Mouse (Mus musculus) forebrain, embryonic 13.5 days (tissue): ENCODE measurements at regions not wholly inside any gene's neighbourhood (a gene's known extent, or its start where the extent isn't known, plus 50 kb on each side); places are given as distances from the start of the nearest gene placed in this dataset.
"Not testable (repeated sequence)": the region's sequence is repeated elsewhere in the genome, so short reads cannot be mapped to it uniquely, and the experiment has no call there.

Experiments
- ATAC-seq: fragments of 200-750 bp; cut with Nextera tagmentation; 2 replicates; pipeline ENCODE4 v1.8.0; 2017
- H3K27ac ChIP-seq: fragments of 300-500 bp; sonication (generic); 2 replicates; pipeline ENCODE4 v1.5.1; 2015; ENCODE audit warnings: inconsistent platforms, mild to moderate bottlenecking, moderate library complexity
- H3K27me3 ChIP-seq: fragments of 300-500 bp; sonication (generic); 2 replicates; pipeline ENCODE4 v1.6.1; 2015; ENCODE audit warnings: mild to moderate bottlenecking, inconsistent platforms
- H3K36me3 ChIP-seq: fragments of 300-500 bp; sonication (generic); 2 replicates; pipeline ENCODE4 v1.6.1; 2015; ENCODE audit warnings: mild to moderate bottlenecking, inconsistent platforms; ENCODE audit not compliant: poor library complexity, severe bottlenecking
- H3K4me1 ChIP-seq: fragments of 300-500 bp; sonication (generic); 2 replicates; pipeline ENCODE4 v1.6.1; 2015; ENCODE audit warnings: inconsistent platforms
- H3K4me2 ChIP-seq: fragments of 300-500 bp; sonication (generic); 2 replicates; pipeline ENCODE4 v1.6.1; 2015; ENCODE audit warnings: inconsistent platforms, mild to moderate bottlenecking, moderate library complexity
- H3K4me3 ChIP-seq: fragments of 300-500 bp; sonication (generic); 2 replicates; pipeline ENCODE4 v1.5.1; 2015; ENCODE audit warnings: mild to moderate bottlenecking, inconsistent platforms
- H3K9ac ChIP-seq: fragments of 300-500 bp; sonication (generic); 2 replicates; pipeline ENCODE4 v1.6.1; 2015; ENCODE audit warnings: mild to moderate bottlenecking, inconsistent platforms
- H3K9me3 ChIP-seq: fragments of 300-500 bp; sonication (generic); replicated peaks from 2 replicates; pipeline ENCODE4 v1.6.1; 2016; ENCODE audit warnings: inconsistent platforms
- WGBS: fragments of 180-500 bp; shearing (Covaris S2); methylation state at CpG from one replicate; pipeline ENCODE4 v1.1.7; 2015; 5-methylcytosine and 5-hydroxymethylcytosine counted together

DNA sequence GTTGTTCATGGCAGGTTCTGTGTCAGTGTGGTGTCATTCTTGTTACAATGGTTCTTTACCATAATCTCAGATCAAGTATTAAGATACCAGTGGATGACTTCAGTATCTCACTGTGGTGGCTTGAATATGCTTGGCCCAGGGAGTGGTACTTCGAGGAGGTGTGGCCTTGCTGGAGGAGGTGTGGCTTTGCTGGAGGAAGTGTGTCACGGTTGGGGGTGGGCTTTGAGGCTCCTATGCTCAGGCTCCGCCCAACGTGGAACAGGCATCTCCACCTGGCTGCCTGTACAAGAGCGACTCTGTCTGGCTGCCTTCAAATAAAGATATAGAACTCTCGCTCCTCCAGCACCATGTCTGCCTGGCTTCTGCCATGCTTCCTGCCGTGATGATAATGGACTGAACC, 63.6 kb downstream of the Cd2 start:
- WGBS: 83% methylated on average over 7 of the region's 7 CpGs

DNA sequence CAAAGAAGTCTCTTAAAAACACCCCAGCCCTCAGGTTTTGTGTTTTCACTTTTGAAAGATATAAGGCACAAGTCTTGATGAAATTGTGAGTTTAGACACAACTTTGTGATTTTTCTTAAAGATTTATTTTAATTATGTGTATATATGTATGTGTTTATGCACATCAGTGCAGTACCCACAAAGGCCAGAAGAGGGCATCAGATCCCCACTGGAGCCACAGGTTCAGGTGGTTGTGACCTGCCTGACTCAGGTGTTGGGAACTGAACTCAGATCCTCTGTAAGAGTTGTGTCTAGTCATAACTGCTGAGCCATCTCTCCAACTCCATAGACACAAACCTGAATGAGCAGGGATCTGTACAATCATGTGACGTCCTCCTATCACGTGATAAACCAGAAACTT, 67.8 kb downstream of the Cd2 start:
- no peak overlapping the region for H3K27ac ChIP-seq
- no peak overlapping the region for H3K4me3 ChIP-seq
- H3K9me3 ChIP-seq: peaks cover 13% of the 10 kb centered on the region; the same call in 1 of the 2 replicates
- no peaks in the 10 kb centered on the region for H3K27me3 ChIP-seq
- H3K36me3 ChIP-seq: 0 out of 2 replicates have a peak, but pooled peaks cover 3% of the 10 kb centered on the region
- H3K4me2 ChIP-seq: no peak overlapping the region
- H3K4me1 ChIP-seq: no peaks in the 10 kb centered on the region
- WGBS: 90% methylated on average over 2 of the region's 2 CpGs
- no peak for ATAC-seq
- no peak overlapping the region for H3K9ac ChIP-seq

More for the DNA sequence above, 63.6 kb downstream of the Cd2 start:
- Histone ChIP-seq H3K4me2 (no peak overlapping the region), H3K27me3 (no peaks in the 10 kb centered on the region), H3K9me3 (peaks cover 13% of the 10 kb centered on the region; the same call in 1 of the 2 replicates), H3K36me3 (0 out of 2 replicates have a peak, but pooled peaks cover 3% of the 10 kb centered on the region), H3K27ac (no peak overlapping the region), H3K9ac (no peak overlapping the region), H3K4me3 (no peak overlapping the region), H3K4me1 (no peaks in the 10 kb centered on the region)
- no peak for ATAC-seq

DNA sequence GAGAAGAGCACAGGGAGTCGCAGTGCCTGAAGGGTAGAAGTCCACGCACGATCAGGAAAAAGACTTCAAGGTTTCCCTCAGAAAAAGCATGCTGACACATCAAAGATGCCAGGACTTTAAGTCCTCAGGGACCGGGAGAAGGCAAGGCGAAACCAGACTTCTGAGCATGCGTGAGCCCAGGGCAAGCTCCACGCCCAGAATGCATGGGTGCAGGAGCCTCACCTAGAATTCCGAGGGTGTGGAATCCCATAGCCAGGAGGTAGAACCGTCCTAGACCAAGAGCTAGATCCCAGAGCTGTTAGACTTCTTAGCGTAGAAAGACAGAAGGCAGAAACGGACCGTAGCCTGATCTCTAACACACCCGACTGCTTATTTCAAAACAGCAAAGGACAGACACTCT, 71.0 kb downstream of the Cd2 start:
- Histone ChIP-seq H3K4me1 (peaks cover 19% of the 10 kb centered on the region), H3K36me3 (0 out of 2 replicates have a peak, but pooled peaks cover 3% of the 10 kb centered on the region), H3K27ac (no peak overlapping the region), H3K27me3 (no peaks in the 10 kb centered on the region), H3K9me3 (peaks cover 13% of the 10 kb centered on the region; the same call in 1 of the 2 replicates), H3K4me3 (no peak overlapping the region), H3K9ac (no peak overlapping the region), H3K4me2 (no peak overlapping the region)
- no peak for ATAC-seq
- WGBS: 92% methylated on average over 13 of the region's 13 CpGs

DNA sequence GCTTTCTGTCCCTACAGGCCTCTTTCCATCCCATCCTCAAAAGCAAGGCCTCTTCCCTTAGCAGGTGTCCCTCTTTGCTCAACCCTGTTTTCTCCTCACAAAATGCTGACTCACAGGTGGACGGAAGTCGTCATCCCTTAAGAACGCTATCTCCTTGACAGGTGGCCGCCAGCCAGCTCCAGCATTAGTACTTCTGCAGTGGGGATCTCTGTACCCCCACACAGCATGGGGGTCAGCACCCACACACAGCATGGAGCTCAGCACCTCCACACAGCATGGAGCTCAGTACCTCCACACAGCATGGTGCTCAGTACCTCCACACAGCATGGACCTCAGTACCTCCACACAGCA, 74.6 kb downstream of the Cd2 start:
- Histone ChIP-seq H3K27me3 (no peaks in the 10 kb centered on the region), H3K36me3 (no peaks in the 10 kb centered on the region), H3K27ac (peak overlapping the region; percentile 69), H3K9ac (no peak overlapping the region), H3K9me3 (no peaks in the 10 kb centered on the region), H3K4me1 (peaks cover 27% of the 10 kb centered on the region), H3K4me2 (peak overlapping the region; percentile 40; the same call in 1 of the 2 replicates), H3K4me3 (no peak overlapping the region)
- peak; percentile 22; the same call in 1 of the 2 replicates for ATAC-seq
- WGBS: 59% methylated on average over 4 of the region's 4 CpGs

DNA sequence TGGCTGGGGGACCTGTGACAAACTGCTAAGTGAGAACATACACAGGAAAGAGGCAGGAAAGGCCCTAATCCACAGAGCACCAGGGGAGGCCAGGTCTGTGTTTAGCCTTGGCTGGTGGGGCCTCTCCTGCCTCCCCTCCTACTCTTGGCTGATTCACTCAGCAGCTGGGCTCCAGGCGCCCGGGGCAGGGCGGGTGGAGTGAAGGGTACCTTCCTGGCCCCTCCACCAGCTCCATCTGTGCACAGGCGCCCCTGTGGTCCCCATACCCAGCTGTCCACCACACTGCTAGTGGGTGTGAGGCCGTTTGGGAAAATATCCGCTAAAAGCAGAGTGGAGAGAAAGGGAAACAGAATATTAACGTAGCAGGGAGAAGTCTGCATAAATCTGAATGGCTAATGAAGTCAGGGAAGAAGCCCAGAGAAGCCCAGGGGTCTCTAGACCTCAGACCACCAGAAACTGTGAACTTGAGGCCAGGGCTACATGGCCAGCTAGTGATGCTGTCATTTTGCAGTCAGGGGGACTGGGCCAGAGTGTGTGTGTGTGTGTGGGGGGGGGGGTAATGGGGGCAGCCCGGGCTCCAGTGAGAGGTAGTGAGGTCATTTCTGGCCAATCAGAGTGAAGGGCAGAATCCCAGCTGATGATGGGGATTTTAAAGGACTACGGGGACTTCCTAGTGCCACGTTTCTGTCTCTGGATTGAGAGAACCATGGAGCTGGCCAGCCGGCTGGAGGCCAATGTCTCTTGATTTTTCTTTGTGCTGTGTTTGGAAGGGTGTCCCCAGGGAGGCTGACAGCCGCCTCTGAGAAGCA, 75.1 kb downstream of the Cd2 start:
- H3K9me3 ChIP-seq: no peaks in the 10 kb centered on the region
- H3K4me2 ChIP-seq: peak overlapping the region; percentile 40
- 0 out of 2 replicates have a peak overlapping the region, but pooled peaks have one; percentile 17 for H3K9ac ChIP-seq
- peak overlapping the region; percentile 69 for H3K27ac ChIP-seq
- ATAC-seq: peak; percentile 91
- no peak overlapping the region for H3K4me3 ChIP-seq
- peaks cover 27% of the 10 kb centered on the region for H3K4me1 ChIP-seq
- H3K36me3 ChIP-seq: no peaks in the 10 kb centered on the region
- no peaks in the 10 kb centered on the region for H3K27me3 ChIP-seq
- 12% methylated on average over 12 of the region's 12 CpGs for WGBS

DNA sequence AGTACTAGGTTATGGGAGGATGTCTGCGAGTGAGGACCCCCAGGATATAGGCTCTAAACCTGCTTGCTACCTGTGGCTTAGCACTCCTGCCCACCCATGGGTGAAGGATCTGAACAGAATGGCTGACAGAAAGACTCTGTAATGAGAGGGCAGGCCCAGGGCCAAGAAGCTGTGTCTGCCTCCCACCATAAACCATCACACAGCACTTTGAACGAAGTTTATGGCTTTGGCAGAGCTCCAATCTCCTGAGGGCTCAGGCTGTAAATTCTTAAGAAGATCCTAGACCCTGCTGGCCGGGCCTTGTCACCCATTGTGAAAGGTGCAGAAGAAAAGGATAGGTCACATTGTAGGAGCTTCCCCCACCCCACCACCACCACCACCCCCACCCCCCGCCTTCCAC, 75.8 kb downstream of the Cd2 start:
- peak; percentile 28; the same call in 1 of the 2 replicates for ATAC-seq
- H3K9ac ChIP-seq: no peak overlapping the region

DNA sequence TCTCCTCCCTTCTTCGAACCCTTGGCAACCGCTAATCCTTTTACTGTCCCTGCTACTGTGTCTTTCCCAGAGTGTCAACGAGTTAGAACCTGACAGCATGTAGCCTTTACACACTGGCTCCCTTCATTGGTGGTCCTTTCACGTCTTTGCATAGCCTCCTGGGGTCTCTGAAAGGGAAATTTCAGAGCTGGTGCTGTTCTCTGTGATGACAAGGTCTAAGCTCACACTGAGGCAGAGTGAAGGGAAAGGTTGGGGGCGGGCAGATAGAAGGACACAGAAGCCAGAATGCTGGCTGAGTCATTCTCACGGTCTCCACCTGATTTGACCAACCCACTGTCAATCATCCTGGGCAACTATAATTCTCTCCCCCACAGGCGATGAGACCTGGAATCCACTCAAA, 78.2 kb downstream of the Cd2 start:
- H3K9ac ChIP-seq: no peak overlapping the region
- WGBS: 53% methylated on average over 7 of the region's 7 CpGs
- H3K27ac ChIP-seq: no peak overlapping the region
- no peak for ATAC-seq
- H3K9me3 ChIP-seq: 0 out of 2 replicates have a peak, but pooled peaks cover 3% of the 10 kb centered on the region
- H3K4me3 ChIP-seq: no peak overlapping the region
- no peak overlapping the region for H3K4me2 ChIP-seq
- H3K4me1 ChIP-seq: peaks cover 27% of the 10 kb centered on the region
- H3K36me3 ChIP-seq: no peaks in the 10 kb centered on the region
- no peaks in the 10 kb centered on the region for H3K27me3 ChIP-seq

More for the DNA sequence above, 75.8 kb downstream of the Cd2 start:
- 43% methylated on average over 4 of the region's 4 CpGs for WGBS
- H3K27me3 ChIP-seq: no peaks in the 10 kb centered on the region
- H3K36me3 ChIP-seq: no peaks in the 10 kb centered on the region
- no peaks in the 10 kb centered on the region for H3K9me3 ChIP-seq
- no peak overlapping the region for H3K4me3 ChIP-seq
- H3K27ac ChIP-seq: peak overlapping the region; percentile 69
- peaks cover 27% of the 10 kb centered on the region for H3K4me1 ChIP-seq
- H3K4me2 ChIP-seq: no peak overlapping the region

DNA sequence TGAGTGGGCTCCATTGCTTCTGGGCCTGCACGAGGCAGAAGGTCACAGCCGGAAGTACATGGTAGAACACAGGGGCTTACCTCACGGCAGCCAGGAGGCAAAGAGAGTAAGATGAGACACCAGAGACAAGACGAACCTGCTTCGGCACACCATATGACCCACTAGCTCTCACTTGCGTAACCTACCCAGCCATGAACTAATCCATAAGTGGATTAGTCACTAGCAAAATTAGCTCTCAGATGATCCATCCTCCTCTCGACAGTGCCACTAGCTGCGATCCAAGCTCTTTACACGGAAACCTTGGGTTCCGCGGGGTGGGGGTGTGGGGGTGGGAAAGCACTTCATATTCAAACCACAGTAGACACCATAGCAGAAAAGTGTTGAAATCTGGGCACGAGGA, 79.0 kb downstream of the Cd2 start:
- H3K27me3 ChIP-seq: no peaks in the 10 kb centered on the region
- WGBS: 91% methylated on average over 12 of the region's 12 CpGs
- peaks cover 27% of the 10 kb centered on the region for H3K4me1 ChIP-seq
- H3K9ac ChIP-seq: no peak overlapping the region
- H3K4me3 ChIP-seq: no peak overlapping the region
- 0 out of 2 replicates have a peak, but pooled peaks cover 3% of the 10 kb centered on the region for H3K9me3 ChIP-seq
- no peak overlapping the region for H3K4me2 ChIP-seq
- no peak for ATAC-seq
- no peak overlapping the region for H3K27ac ChIP-seq
- no peaks in the 10 kb centered on the region for H3K36me3 ChIP-seq

DNA sequence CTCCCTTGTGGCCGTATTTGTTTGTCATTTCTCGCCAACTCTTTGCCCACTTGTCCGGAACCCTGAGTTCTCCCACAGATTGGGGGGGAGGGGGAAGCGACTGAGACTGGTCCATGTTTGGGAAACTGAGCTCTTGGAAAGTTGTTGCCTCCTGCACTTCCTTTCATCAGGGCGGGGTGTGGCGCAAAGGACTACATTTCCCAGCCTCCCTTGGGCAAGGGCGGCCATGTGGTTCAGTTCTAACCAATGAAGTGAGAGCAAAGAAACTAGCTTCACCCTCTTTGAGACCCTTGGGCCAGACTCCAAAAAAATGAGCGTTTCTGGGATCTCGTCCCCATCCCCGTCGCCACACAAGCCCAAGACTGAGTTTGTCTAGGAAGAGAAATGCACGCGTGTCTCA, 81.6 kb downstream of the Cd2 start:
- not testable (repeated sequence) for H3K4me3 ChIP-seq, H3K36me3 ChIP-seq, H3K27me3 ChIP-seq, H3K4me2 ChIP-seq, H3K9ac ChIP-seq, H3K4me1 ChIP-seq, H3K27ac ChIP-seq, ATAC-seq, H3K9me3 ChIP-seq
- WGBS: 93% methylated on average over 13 of the region's 13 CpGs

DNA sequence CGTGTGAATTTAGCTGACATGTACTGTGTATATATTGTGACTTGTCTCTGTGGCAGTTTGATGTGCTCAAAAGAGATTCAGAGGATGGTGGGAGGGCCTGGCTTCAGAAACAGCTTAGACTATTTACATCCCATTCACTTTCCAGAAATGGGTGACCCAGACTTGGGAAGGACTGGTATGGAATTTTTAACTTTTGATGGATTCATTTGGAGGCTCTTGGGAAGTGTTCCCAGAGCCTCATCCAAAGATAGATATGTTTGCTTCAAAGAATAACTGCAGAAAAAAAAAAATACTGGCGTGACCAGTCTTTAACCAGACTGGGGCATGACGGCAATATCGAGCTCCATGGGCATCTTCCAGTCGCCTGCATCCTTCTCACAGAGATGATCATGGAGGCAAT, 84.6 kb upstream of the Ptgfrn start:
- Histone ChIP-seq H3K9me3 (no peaks in the 10 kb centered on the region), H3K9ac (no peak overlapping the region), H3K4me2 (no peak overlapping the region), H3K36me3 (no peaks in the 10 kb centered on the region), H3K27ac (no peak overlapping the region), H3K27me3 (no peaks in the 10 kb centered on the region), H3K4me1 (peaks cover 22% of the 10 kb centered on the region), H3K4me3 (no peak overlapping the region)
- no peak for ATAC-seq
- WGBS: 81% methylated on average over 5 of the region's 5 CpGs

DNA sequence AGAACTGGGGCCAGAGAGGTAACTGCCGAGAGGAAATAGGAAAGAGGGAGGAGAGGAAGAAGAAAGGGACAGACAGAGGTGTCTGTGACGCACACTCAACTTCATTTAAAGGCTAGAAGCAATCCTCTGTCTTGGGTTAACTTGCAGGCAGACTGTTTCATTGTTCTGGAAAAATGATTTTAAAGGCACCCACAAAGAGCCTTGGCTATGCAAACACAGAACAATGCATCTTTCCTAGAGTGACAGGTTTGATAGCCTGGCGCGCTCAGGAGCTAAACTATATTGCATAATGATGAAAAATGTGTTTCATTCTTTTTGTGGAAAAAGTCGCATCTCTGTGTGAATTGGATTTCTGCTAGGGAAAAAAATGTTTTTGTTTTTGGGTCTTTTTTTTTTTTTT, 84.2 kb upstream of the Ptgfrn start:
- no peak for ATAC-seq
- Histone ChIP-seq H3K9me3 (no peaks in the 10 kb centered on the region), H3K4me3 (no peak overlapping the region), H3K9ac (no peak overlapping the region), H3K27ac (no peak overlapping the region), H3K36me3 (no peaks in the 10 kb centered on the region), H3K27me3 (no peaks in the 10 kb centered on the region), H3K4me1 (peaks cover 22% of the 10 kb centered on the region), H3K4me2 (no peak overlapping the region)
- 59% methylated on average over 5 of the region's 5 CpGs for WGBS

DNA sequence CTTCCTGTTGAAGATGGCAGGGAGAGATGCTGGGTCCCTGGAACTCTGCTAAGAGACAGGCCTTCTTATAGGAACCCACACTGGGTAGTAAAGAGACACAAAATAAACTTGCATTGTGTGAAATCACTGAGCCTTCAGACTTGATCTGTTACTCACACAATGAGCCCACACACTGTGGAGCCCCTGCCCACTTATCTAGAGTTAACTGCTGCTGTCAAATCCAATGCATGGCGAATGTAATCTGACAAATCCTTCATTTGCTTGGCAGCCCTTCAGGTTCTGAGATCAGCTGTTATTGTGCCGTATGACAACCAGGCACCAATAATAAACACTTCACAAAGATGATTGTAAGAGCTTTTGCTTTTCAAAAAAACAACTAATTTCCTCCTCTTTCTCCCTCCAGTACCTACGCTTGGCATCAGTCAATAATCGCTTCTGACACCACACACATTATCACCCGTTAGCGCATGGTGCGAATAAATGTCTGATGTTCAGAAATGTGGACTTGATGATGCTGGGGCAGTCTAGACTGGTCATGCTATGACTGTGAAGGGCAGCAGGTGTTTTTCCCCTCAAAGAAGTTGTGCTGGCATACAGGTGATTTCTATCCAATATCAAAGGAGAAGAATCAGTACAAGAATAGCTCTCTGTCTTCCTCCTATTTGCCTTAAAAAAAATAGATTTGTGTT, 81.4 kb upstream of the Ptgfrn start:
- H3K9me3 ChIP-seq: no peaks in the 10 kb centered on the region
- H3K9ac ChIP-seq: no peak overlapping the region
- 56% methylated on average over 7 of the region's 7 CpGs for WGBS
- H3K36me3 ChIP-seq: no peaks in the 10 kb centered on the region
- peaks cover 22% of the 10 kb centered on the region for H3K4me1 ChIP-seq
- no peak overlapping the region for H3K4me3 ChIP-seq
- ATAC-seq: peak; percentile 55; the same call in 1 of the 2 replicates
- no peak overlapping the region for H3K4me2 ChIP-seq
- H3K27ac ChIP-seq: no peak overlapping the region
- no peaks in the 10 kb centered on the region for H3K27me3 ChIP-seq
